Mouse (Mus musculus): Measurements from ENCODE around the gene Rimbp2. TPM values are rescaled to one million over a fixed set of nuclear protein-coding genes. Genes with fewer than 3 reads are reported as not detected.

Gene Rimbp2
- polyA plus RNA-seq (2012) = not detected in 2 replicates

GRCm38 (mm10) chr5:128953278-128954070 lies at the start of gene Rimbp2:
Gene Rimbp2, minus strand, starts transcription at chr5:128953486.

Other genes starting within 250 kb of the Rimbp2 start
- gene Stx2, start 55.1 kb upstream of the Rimbp2 start, polyA plus RNA-seq (2012) = 14.1 and 20.1 TPM in 2 replicates
- 3,619 and 4,336 TPM in 2 replicates for gene Ran, start 66.6 kb upstream of the Rimbp2 start, polyA plus RNA-seq (2012)
- 0.13 and 0.17 TPM in 2 replicates for gene Adgrd1, start 143.3 kb upstream of the Rimbp2 start, polyA plus RNA-seq (2012)

Measured in megakaryocyte-erythroid progenitor cell, adult 5 weeks (primary cell).